Mouse (Mus musculus): Measurements from ENCODE around the gene Micall2.

DNA sequence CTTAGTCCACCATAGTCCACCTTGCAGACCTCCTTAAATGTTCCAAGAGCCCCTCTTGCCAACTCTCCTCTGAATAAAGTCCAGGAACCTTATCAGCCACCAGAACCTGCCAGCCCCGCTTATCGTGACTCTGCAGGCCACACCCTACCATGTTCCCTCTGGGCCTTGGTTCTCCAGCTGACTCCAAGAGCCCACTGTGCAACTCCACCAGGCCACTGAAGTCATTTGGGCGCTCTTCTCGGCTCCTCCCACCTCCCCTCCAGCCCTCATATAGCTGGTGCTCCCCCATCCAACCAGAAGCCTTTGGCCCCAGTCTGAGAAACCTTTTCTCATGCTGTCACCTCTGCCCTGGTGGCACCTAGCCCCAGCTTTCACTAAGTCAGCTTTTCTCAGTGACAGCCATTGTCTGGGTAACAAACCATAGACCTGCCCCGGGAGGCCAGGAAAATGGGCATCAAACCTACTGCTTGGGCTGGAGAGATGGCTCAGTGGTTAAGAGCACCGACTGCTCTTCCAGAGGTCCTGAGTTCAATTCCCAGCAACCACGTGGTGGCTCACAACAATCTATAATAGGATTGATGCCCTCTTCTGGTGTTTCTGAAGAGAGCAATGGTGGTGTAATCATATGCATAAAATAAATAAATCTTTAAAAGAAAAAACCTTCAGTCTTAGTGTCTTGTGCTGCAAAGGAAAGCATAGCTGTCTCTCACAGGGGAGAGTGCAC, 2.6 kb upstream of the Micall2 start:
- no peak for TF ChIP-seq CTCF (IDR thresholded peaks at IDR 0.05; ENCODE audit: control insufficient read depth, insufficient read depth, low read length)
- no peak for TF ChIP-seq POLR2A (IDR thresholded peaks at IDR 0.05; ENCODE audit: borderline replicate concordance, control insufficient read depth, low read depth, low read length)
